Mouse (Mus musculus): ENCODE data around the gene Gm21411.
A peak's percentile ranks its signal among the peaks of the same experiment; 100 is the strongest.
"Not testable (repeated sequence)": the region's sequence is repeated elsewhere in the genome, so short reads cannot be mapped to it uniquely, and the experiment has no call there.

The Gm21411 gene

DNA sequence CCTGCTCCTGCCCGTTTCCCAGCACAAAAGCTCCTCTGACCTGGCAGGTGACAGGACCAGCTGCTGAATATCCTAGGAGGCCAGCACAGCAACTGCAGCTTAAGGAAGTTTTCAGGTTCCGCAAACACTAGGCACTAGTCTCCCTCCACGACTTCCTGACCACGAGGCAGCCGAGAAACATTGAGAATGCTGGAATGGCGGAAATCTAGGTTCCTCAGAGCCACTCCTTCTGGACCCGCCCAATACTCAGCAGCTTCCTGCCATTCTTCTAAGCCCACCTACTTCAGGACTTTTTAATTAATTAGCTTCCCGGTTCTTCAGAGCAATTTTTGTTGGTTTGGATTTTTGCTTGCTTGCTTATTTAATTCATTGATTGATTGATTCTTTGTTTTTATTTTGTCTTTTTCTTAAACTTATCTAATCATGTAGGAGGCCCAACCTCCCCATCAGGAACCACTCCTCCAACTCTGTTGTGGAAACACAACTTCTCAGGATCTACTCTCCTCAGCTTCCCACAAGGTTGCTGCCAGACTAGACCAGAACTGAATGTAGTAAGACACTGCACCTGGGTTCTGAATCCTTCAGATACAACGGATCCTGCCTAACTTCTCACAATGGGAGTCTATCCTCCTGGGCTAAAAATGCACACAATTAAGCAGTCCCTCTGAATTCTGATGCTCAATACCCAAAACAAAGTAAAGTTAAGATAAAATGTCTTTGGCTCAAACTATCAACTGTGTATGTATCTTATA, at the start of gene Gm21411:
Gm21411 (minus strand) TSS at position 205 of the 752 bp plus-strand sequence.
- DNase-seq (ENCODE audit: extremely low spot score) = not testable (repeated sequence)

DNA sequence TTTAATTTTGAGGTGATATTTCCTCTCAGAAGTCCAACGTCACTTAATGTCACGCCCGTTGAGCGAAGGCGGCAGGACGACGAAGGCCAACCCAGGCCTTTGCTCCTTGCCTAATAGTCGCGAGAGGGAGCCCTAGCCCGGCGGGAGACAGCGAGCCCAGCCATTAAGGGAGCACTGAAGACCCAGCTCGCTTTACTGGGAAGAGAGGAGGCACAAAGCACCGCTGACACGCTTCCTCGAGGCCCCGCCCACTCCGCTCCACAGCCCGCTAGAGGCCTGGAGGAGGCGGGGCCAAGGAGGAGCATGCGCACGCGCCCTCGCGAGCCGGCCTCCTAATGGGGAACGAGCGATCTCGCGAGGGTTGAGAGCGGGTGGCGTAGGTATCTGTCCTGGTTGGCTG, 32.3 kb upstream of the Gm21411 start:
- not testable (repeated sequence) for DNase-seq (ENCODE audit: extremely low spot score)

DNA sequence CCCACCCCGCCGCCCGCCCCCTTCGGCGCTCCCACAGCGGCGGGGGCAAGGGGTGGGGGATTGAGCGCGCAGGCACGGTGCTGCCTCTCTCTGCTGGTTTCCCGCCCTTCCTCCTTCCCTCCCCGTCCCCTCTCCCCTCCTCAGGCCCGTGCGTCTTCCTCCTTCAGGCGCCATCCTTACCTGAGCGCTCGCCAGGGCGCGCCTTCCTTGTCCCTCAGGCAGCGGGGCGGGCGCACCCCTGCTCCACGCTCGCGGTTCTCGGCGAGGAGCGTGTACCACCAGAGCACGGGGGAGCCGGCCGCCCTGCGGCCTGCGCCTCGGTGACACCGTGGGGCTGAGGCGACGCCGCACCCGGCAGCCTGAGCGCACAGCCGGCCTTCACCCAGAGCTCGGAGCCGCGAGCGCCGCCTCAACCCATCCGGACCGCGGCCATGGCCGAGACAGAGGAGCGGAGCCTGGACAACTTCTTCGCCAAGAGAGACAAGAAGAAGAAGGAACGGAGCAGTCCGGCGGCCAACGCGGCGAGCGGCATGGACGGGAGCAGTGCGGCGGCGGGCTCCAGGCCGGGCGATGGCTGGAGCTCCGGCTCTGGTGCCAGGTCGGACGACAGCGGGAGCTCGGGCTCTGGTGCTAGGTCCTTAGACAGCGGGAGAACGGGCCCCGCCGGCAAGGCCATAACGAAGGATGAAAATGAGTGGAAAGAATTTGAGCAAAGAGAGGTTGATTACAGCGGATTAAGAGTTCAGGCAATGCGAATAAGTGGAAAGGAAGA, 23.1 kb upstream of the Gm21411 start:
- DNase-seq (ENCODE audit: extremely low spot score) = peak; percentile 47

DNA sequence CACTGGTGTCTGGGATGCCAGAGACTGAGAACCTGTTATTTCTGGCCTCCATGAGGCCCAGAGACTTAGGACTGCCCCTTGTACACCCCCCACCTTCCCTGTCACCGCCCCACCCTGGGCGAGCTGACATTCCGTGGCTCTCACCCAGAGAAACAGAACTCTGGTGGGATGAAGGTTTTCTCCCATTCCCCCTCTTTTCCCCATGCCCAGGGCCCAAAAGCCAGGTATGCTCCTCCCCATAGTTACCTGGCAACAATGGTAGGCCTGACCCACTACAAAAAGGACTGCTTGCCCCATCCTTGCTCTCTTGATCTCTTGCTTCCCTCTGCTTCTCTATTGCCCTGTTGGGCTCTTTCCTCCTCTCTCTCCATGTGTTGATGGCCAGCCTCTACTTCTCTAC, 5.8 kb upstream of the Gm21411 start:
- DNase-seq (ENCODE audit: extremely low spot score) = no peak

DNA sequence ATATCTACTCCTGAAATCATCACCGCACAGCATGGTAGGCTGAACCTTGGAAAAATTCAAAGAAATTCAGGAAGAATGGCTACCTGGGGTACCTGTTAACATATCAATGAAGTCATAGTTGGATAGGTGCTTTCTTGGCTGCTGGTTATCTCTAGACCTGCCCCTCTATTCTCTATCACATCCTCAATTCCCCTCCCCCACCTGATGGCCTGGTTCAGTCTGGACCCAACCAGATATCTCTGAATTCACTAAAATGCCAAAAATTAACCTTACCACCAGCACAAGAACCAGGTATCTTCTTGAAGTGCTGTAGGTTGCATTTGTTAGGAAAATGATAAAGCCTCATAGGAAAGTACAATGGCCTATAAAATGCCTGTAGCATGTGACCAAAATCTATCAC, 1.3 kb downstream of the Gm21411 start:
- not testable (repeated sequence) for DNase-seq (ENCODE audit: extremely low spot score)

DNA sequence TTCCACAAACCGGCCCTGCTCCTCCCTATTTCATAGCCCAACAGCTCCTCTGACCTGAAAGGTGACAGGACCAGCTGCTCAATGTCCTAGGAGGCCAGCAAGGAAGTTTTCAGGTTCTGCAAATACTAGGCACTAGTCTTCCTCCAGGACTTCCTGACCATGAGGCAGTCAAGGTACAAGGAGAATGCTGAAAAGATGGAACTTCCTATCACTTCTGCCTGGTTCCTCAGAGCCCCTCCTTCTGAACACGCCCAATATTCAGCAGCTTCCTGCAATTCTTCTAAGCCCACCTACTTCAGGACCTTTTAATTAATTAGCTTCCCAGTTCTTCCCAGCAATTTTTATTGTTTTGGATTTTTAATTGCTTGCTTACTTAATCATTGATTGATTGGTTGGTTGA, 4.6 kb downstream of the Gm21411 start:
- not testable (repeated sequence) for DNase-seq (ENCODE audit: extremely low spot score)

DNA sequence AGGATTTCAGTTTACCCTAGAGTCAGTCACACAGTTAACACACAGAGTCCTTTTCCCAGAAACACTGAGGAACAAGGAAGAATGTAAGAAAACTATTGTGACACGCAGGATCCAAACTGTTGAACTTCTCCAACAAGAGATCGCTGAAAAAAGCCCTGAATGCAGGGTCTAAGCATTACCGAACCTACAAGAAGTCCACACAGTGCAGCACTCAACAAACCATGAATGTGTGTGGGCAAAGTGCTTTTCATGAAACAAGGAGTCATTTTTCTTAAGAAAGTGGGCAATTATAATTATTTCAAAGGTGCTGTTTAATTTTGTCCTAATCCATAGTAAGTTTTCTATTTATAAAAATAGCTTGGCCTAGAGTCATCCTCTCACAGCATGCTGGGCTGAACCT, 6.3 kb downstream of the Gm21411 start:
- not testable (repeated sequence) for DNase-seq (ENCODE audit: extremely low spot score)

Data from embryo, embryonic 9.5 days (tissue).